ENCODE assay signal across 9 mouse cellular contexts in genomic region chr15:81936679-81937078, GRCm38 (mm10). TPM values are rescaled to one million over a fixed set of nuclear protein-coding genes. Genes with fewer than 3 reads are reported as not detected.
A peak's percentile ranks its signal among the peaks of the same experiment; 100 is the strongest.
DNase-seq lines count a peak whose midpoint lies in the region; ATAC-seq and TF ChIP-seq lines count a peak whose summit lies in the region.
"Had no signal": no experiment of that assay in that cellular context is flagged by ENCODE, and none has a peak within 500 bp of the region (broad histone marks: within the 10 kb centered on the region; RNA-seq: fewer than 3 reads in every experiment).

Gene Csdc2, plus strand, starts transcription at chr15:81936759.

- H3K27ac ChIP-seq in embryonic facial prominence, embryonic 15.5 days (replicated peaks), result peak within 1 kb of the TSS; percentile 74
- no peak within 1 kb of the TSS for H3K27ac ChIP-seq in small intestine, adult 2 months (ENCODE audit: insufficient read depth, low read depth, low read length)

- peak within 1 kb of the TSS; percentile 83 for H3K4me2 ChIP-seq in embryonic facial prominence, embryonic 15.5 days (replicated peaks)

- TF ChIP-seq POLR2A in small intestine, adult 2 months (IDR thresholded peaks at IDR 0.05; ENCODE audit: low read depth, low read length), result no peak

- no peaks in the 10 kb centered on the region for H3K36me3 ChIP-seq in embryonic facial prominence, embryonic 15.5 days
- no peaks in the 10 kb centered on the region for H3K36me3 ChIP-seq in small intestine, adult 2 months (ENCODE audit: control insufficient read depth, insufficient read depth, low read length)

- H3K4me1 ChIP-seq in embryonic facial prominence, embryonic 15.5 days, result peaks cover 30% of the 10 kb centered on the region
- no peaks in the 10 kb centered on the region; the same call in 1 of the 2 replicates for H3K4me1 ChIP-seq in small intestine, adult 2 months (ENCODE audit: control insufficient read depth, insufficient read depth, insufficient read length, low read length)

- no peak for DNase-seq in urinary bladder, adult 2 months (ENCODE audit: low spot score)
- DNase-seq in urinary bladder, adult 18-20 months (ENCODE audit: low spot score in 2 of 2), result no peak
- DNase-seq in heart, postnatal 4 days, result peak; percentile 53
- DNase-seq in layer of hippocampus, postnatal 14 days (ENCODE audit: low spot score in 2 of 2), result peak; percentile 69 to 71
- DNase-seq in lung, postnatal 4 days, result peak; percentile 40 to 62
- no peak for DNase-seq in thymus, postnatal 0 days (ENCODE audit: low spot score)

- H3K9ac ChIP-seq in embryonic facial prominence, embryonic 15.5 days, result peak within 1 kb of the TSS; percentile 39

- peak; percentile 37; the same call in 1 of the 2 replicates for ATAC-seq in embryonic facial prominence, embryonic 15.5 days (ENCODE audit: insufficient number of reproducible peaks, low FRiP score, low TSS enrichment, low read depth)

- TF ChIP-seq CTCF in small intestine, adult 2 months (IDR thresholded peaks at IDR 0.05; ENCODE audit: extremely low read depth, insufficient read length, insufficient replicate concordance, low read depth, low read length), result no peak

- no peaks in the 10 kb centered on the region for H3K27me3 ChIP-seq in embryonic facial prominence, embryonic 15.5 days
- H3K27me3 ChIP-seq in small intestine, adult 2 months (ENCODE audit: control insufficient read depth, insufficient read depth, low read length), result peaks cover 9% of the 10 kb centered on the region

- 0% methylated on average over 12 of the region's 12 CpGs for WGBS in embryonic facial prominence, embryonic 15.5 days
- WGBS in small intestine, adult 2 months, result 6% methylated on average over 12 of the region's 12 CpGs

- peak within 1 kb of the TSS; percentile 51 for H3K4me3 ChIP-seq in embryonic facial prominence, embryonic 15.5 days (replicated peaks)
- peak within 1 kb of the TSS; percentile 43 for H3K4me3 ChIP-seq in small intestine, adult 2 months (ENCODE audit: low read depth, low read length)

- no peaks in the 10 kb centered on the region for H3K9me3 ChIP-seq in embryonic facial prominence, embryonic 15.5 days (replicated peaks)

RNA-seq across cellular contexts. Expression of gene Csdc2, which starts in this region (rescaled TPM):
- 20.2 and 29.6 TPM in 2 replicates for polyA plus RNA-seq in urinary bladder, adult 2 months (2012; rRNA removed)
- polyA plus RNA-seq in embryonic facial prominence, embryonic 15.5 days (2015; fragmentation: Nextera tagmentation; extraction: Ambion mirVana), result 17.5 and 19.3 TPM in 2 replicates
- 1 to 10 TPM; 6.3 to 8.8 TPM for total RNA-seq in heart, postnatal 4 days (2021)
- 100 to 1,000 TPM; 131 to 136 TPM for total RNA-seq in layer of hippocampus, postnatal 14 days (2021)
- polyA plus RNA-seq in small intestine, adult 2 months (2012; rRNA removed), result 1.3 and 2.4 TPM in 2 replicates
- 0.62 and 0.88 TPM in 2 replicates for polyA plus RNA-seq in thymus, postnatal 0 days (2015; fragmentation: Nextera tagmentation; extraction: Ambion mirVana)
- total RNA-seq: neutrophil, adult 5-6 weeks had no signal

Comparison
In these comparisons a context has a peak if more than half of its experiments do, and no peak if none do; other contexts are left out.
1. RNA of gene Csdc2 (total RNA-seq): 131 to 136 TPM in layer of hippocampus, postnatal 14 days; 6.3 to 8.8 TPM in heart, postnatal 4 days; every median in the first group is over 10 times any median in the second.
2. DNase-seq: peak in heart, postnatal 4 days (single experiment), layer of hippocampus, postnatal 14 days (2 of 2) and lung, postnatal 4 days (2 of 2); none in urinary bladder, adult 2 months (single experiment), urinary bladder, adult 18-20 months (0 of 2) and thymus, postnatal 0 days (single experiment).